ENCODE assay signal across 8 mouse cellular contexts in genomic region chr7:24299823-24300481, GRCm38 (mm10). TPM values are rescaled to one million over a fixed set of nuclear protein-coding genes. Genes with fewer than 3 reads are reported as not detected.
A peak's percentile ranks its signal among the peaks of the same experiment; 100 is the strongest.
DNase-seq lines count a peak whose midpoint lies in the region; ATAC-seq and TF ChIP-seq lines count a peak whose summit lies in the region.

No protein-coding gene starts in this region.

- peaks cover 44% of the 10 kb centered on the region for H3K36me3 ChIP-seq in embryonic facial prominence, embryonic 12.5 days
- H3K36me3 ChIP-seq in hindbrain, embryonic 10.5 days, result peaks cover 63% of the 10 kb centered on the region
- peaks cover 41% of the 10 kb centered on the region for H3K36me3 ChIP-seq in liver, embryonic 12.5 days

- TF ChIP-seq POLR2A in olfactory bulb, adult 2 months (IDR thresholded peaks at IDR 0.05; ENCODE audit: insufficient read depth, low read depth, low read length), result no peak

- peak overlapping the region; percentile 83 for H3K9ac ChIP-seq in embryonic facial prominence, embryonic 12.5 days
- H3K9ac ChIP-seq in liver, embryonic 12.5 days, result peak overlapping the region; percentile 76

- H3K27me3 ChIP-seq in embryonic facial prominence, embryonic 12.5 days, result no peaks in the 10 kb centered on the region
- H3K27me3 ChIP-seq in hindbrain, embryonic 10.5 days (ENCODE audit: insufficient read depth, poor library complexity, severe bottlenecking), result no peaks in the 10 kb centered on the region
- H3K27me3 ChIP-seq in liver, embryonic 12.5 days (replicated peaks), result no peaks in the 10 kb centered on the region

- H3K4me3 ChIP-seq in embryonic facial prominence, embryonic 12.5 days, result peak overlapping the region; percentile 70
- peak overlapping the region; percentile 82 for H3K4me3 ChIP-seq in hindbrain, embryonic 10.5 days
- peak overlapping the region; percentile 74 for H3K4me3 ChIP-seq in liver, embryonic 12.5 days
- peak overlapping the region; percentile 54 for H3K4me3 ChIP-seq in olfactory bulb, adult 2 months (ENCODE audit: insufficient read depth, low read depth, low read length)

- H3K27ac ChIP-seq in embryonic facial prominence, embryonic 12.5 days, result peak overlapping the region; percentile 97
- peak overlapping the region; percentile 94 for H3K27ac ChIP-seq in hindbrain, embryonic 10.5 days
- peak overlapping the region; percentile 72; the same call in 1 of the 2 replicates for H3K27ac ChIP-seq in liver, embryonic 12.5 days
- H3K27ac ChIP-seq in olfactory bulb, adult 2 months (ENCODE audit: insufficient read depth, low read depth, low read length), result peak overlapping the region; percentile 77

- peak; percentile 11 for DNase-seq in kidney, adult 11 months
- DNase-seq in kidney, postnatal 36 days, result no peak
- peak; percentile 36 for DNase-seq in NIH3T3 (ENCODE audit: low read depth)
- DNase-seq in hindbrain, embryonic 10.5 days (ENCODE audit: low spot score), result peak; percentile 27
- no peak for DNase-seq in yolk sac, embryonic 10.5 days (ENCODE audit: low spot score)

- H3K9me3 ChIP-seq in embryonic facial prominence, embryonic 12.5 days, result no peaks in the 10 kb centered on the region
- H3K9me3 ChIP-seq in hindbrain, embryonic 10.5 days, result 0 out of 2 replicates have a peak, but pooled peaks cover 5% of the 10 kb centered on the region
- no peaks in the 10 kb centered on the region for H3K9me3 ChIP-seq in liver, embryonic 12.5 days (replicated peaks)

- peak overlapping the region; percentile 84 for H3K4me2 ChIP-seq in embryonic facial prominence, embryonic 12.5 days (replicated peaks)
- H3K4me2 ChIP-seq in liver, embryonic 12.5 days, result peak overlapping the region; percentile 96

- under 1% methylated on average over 18 of the region's 18 CpGs for WGBS in embryonic facial prominence, embryonic 12.5 days
- 1% methylated on average over 18 of the region's 18 CpGs for WGBS in hindbrain, embryonic 10.5 days
- WGBS in liver, embryonic 12.5 days (ENCODE audit: insufficient replicate concordance), result under 1% methylated on average over 18 of the region's 18 CpGs
- WGBS in olfactory bulb, adult 2 months, result 1% methylated on average over 18 of the region's 18 CpGs

- TF ChIP-seq CTCF in olfactory bulb, adult 2 months (IDR thresholded peaks at IDR 0.05; ENCODE audit: insufficient read depth, low read depth, low read length), result no peak

- H3K4me1 ChIP-seq in embryonic facial prominence, embryonic 12.5 days, result peaks cover 9% of the 10 kb centered on the region; the same call in 1 of the 2 replicates
- H3K4me1 ChIP-seq in hindbrain, embryonic 10.5 days (replicated peaks), result peaks cover 25% of the 10 kb centered on the region
- H3K4me1 ChIP-seq in liver, embryonic 12.5 days, result peaks cover 25% of the 10 kb centered on the region
- H3K4me1 ChIP-seq in olfactory bulb, adult 2 months (ENCODE audit: control insufficient read depth, insufficient read depth, low read length), result peaks cover 9% of the 10 kb centered on the region

- ATAC-seq in embryonic facial prominence, embryonic 12.5 days (ENCODE audit: insufficient number of reproducible peaks, insufficient read depth, low FRiP score, low TSS enrichment), result peak; percentile 16
- peak; percentile 28; the same call in 1 of the 2 replicates for ATAC-seq in liver, embryonic 12.5 days

RNA-seq across cellular contexts. Expression of gene Zfp61, which starts 1.1 kb away (rescaled TPM):
- polyA plus RNA-seq in embryonic facial prominence, embryonic 12.5 days (2016; fragmentation: Nextera tagmentation; extraction: Ambion mirVana), result 57.7 and 63.1 TPM in 2 replicates
- polyA plus RNA-seq in hindbrain, embryonic 10.5 days (2016; fragmentation: Nextera tagmentation; extraction: Ambion mirVana), result 35.4 and 40.3 TPM in 2 replicates
- 7.1 and 7.7 TPM in 2 replicates for polyA plus RNA-seq in liver, embryonic 12.5 days (2016; fragmentation: Nextera tagmentation; extraction: Ambion mirVana)
- polyA plus RNA-seq in olfactory bulb, adult 2 months (2012; ENCODE audit: insufficient read depth, insufficient read length, low replicate concordance, missing spikeins), result not detected in 2 replicates

RNA-seq across cellular contexts. Expression of gene Zfp94, which starts 16.5 kb away (rescaled TPM):
- 15.8 and 16.4 TPM in 2 replicates for polyA plus RNA-seq in embryonic facial prominence, embryonic 12.5 days (2016; fragmentation: Nextera tagmentation; extraction: Ambion mirVana)
- 10.8 and 13.2 TPM in 2 replicates for polyA plus RNA-seq in hindbrain, embryonic 10.5 days (2016; fragmentation: Nextera tagmentation; extraction: Ambion mirVana)
- polyA plus RNA-seq in liver, embryonic 12.5 days (2016; fragmentation: Nextera tagmentation; extraction: Ambion mirVana), result 3.0 and 3.6 TPM in 2 replicates
- not detected in 2 replicates for polyA plus RNA-seq in olfactory bulb, adult 2 months (2012; ENCODE audit: insufficient read depth, insufficient read length, low replicate concordance, missing spikeins)

RNA-seq across cellular contexts. Expression of gene Zfp93, which starts 29.7 kb away (rescaled TPM):
- 10.0 and 12.0 TPM in 2 replicates for polyA plus RNA-seq in embryonic facial prominence, embryonic 12.5 days (2016; fragmentation: Nextera tagmentation; extraction: Ambion mirVana)
- 6.0 TPM in 2 replicates for polyA plus RNA-seq in hindbrain, embryonic 10.5 days (2016; fragmentation: Nextera tagmentation; extraction: Ambion mirVana)
- 1.9 and 2.2 TPM in 2 replicates for polyA plus RNA-seq in liver, embryonic 12.5 days (2016; fragmentation: Nextera tagmentation; extraction: Ambion mirVana)
- polyA plus RNA-seq in olfactory bulb, adult 2 months (2012; ENCODE audit: insufficient read depth, insufficient read length, low replicate concordance, missing spikeins), result not detected in 2 replicates

RNA-seq across cellular contexts. Expression of gene Tescl, which starts 33.8 kb away (rescaled TPM):
- 0.26 TPM in 1 of 2 replicates, not detected in the other for polyA plus RNA-seq in embryonic facial prominence, embryonic 12.5 days (2016; fragmentation: Nextera tagmentation; extraction: Ambion mirVana)
- 0.25 TPM in 1 of 2 replicates, not detected in the other for polyA plus RNA-seq in hindbrain, embryonic 10.5 days (2016; fragmentation: Nextera tagmentation; extraction: Ambion mirVana)
- polyA plus RNA-seq in liver, embryonic 12.5 days (2016; fragmentation: Nextera tagmentation; extraction: Ambion mirVana), result not detected in 2 replicates
- polyA plus RNA-seq in olfactory bulb, adult 2 months (2012; ENCODE audit: insufficient read depth, insufficient read length, low replicate concordance, missing spikeins), result not detected in 2 replicates

RNA-seq across cellular contexts. Expression of gene Zfp108, which starts 45.4 kb away (rescaled TPM):
- polyA plus RNA-seq in embryonic facial prominence, embryonic 12.5 days (2016; fragmentation: Nextera tagmentation; extraction: Ambion mirVana), result 5.3 and 5.6 TPM in 2 replicates
- 2.3 and 2.6 TPM in 2 replicates for polyA plus RNA-seq in hindbrain, embryonic 10.5 days (2016; fragmentation: Nextera tagmentation; extraction: Ambion mirVana)
- 0.48 and 0.56 TPM in 2 replicates for polyA plus RNA-seq in liver, embryonic 12.5 days (2016; fragmentation: Nextera tagmentation; extraction: Ambion mirVana)
- polyA plus RNA-seq in olfactory bulb, adult 2 months (2012; ENCODE audit: insufficient read depth, insufficient read length, low replicate concordance, missing spikeins), result not detected in 2 replicates

Comparison
In these comparisons a context has a peak if more than half of its experiments do, and no peak if none do; other contexts are left out.
1. DNase-seq: peak in kidney, adult 11 months (single experiment), NIH3T3 (single experiment) and hindbrain, embryonic 10.5 days (single experiment); none in kidney, postnatal 36 days (0 of 2) and yolk sac, embryonic 10.5 days (single experiment).
2. Peak in every context shown above with its lines, with median percentiles within 50 percentile points of each other: H3K27ac ChIP-seq and H3K4me3 ChIP-seq.